Mouse (Mus musculus): ENCODE measurements at regions not wholly inside any gene's neighbourhood (a gene's known extent, or its start where the extent isn't known, plus 50 kb on each side); places are given as distances from the start of the nearest gene placed in this dataset.

GRCm38 (mm10) chr11:44012314-44012713, 111.3 kb upstream of the Adra1b start:
- Histone ChIP-seq H3K4me2 (ENCODE audit: low read depth, low read length) (no peak overlapping the region), H3K9me3 (ENCODE audit: control insufficient read depth, low read length) (no peaks in the 10 kb centered on the region), H3K27me3 (ENCODE audit: control insufficient read depth, insufficient read depth, low read length) (no peaks in the 10 kb centered on the region), H3K9ac (replicated peaks; ENCODE audit: low read depth, low read length) (no peak overlapping the region), H3K27ac (ENCODE audit: low read depth, low read length) (no peak overlapping the region), H3K4me3 (ENCODE audit: low read depth, low read length) (no peak overlapping the region), H3K36me3 (ENCODE audit: control insufficient read depth, insufficient read depth, low read length) (no peaks in the 10 kb centered on the region), H3K4me1 (ENCODE audit: control insufficient read depth, insufficient read depth, low read length) (no peaks in the 10 kb centered on the region)
- no peak for ATAC-seq (ENCODE audit: low read depth)
- 80% methylated on average over 5 of the region's 5 CpGs for WGBS

DNA sequence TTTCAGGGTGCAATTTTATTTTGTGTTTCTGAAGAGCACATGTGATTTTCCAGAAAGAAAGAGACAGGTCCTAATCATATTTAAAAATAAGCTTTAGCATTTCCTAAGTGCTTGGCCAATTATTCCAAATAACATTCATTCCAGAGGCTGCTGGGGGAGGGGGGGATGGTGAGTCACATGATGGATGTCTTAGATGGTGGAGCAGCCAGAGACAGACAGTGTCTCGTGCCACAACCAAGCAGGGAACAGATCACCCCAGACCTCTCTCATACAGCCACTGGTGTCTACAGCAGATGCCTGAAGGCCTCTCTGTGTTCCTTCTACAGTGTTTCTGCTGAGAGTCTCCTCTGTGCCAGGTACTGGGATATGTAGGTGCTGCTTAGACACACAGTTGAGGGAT, 112.8 kb upstream of the Adra1b start:
- 61% methylated on average over 1 of the region's 1 CpGs for WGBS
- Histone ChIP-seq H3K4me3 (ENCODE audit: low read depth, low read length) (no peak overlapping the region), H3K27me3 (ENCODE audit: control insufficient read depth, insufficient read depth, low read length) (no peaks in the 10 kb centered on the region), H3K27ac (ENCODE audit: low read depth, low read length) (no peak overlapping the region), H3K9me3 (ENCODE audit: control insufficient read depth, low read length) (no peaks in the 10 kb centered on the region), H3K4me1 (ENCODE audit: control insufficient read depth, insufficient read depth, low read length) (no peaks in the 10 kb centered on the region), H3K9ac (replicated peaks; ENCODE audit: low read depth, low read length) (no peak overlapping the region), H3K4me2 (ENCODE audit: low read depth, low read length) (no peak overlapping the region), H3K36me3 (ENCODE audit: control insufficient read depth, insufficient read depth, low read length) (no peaks in the 10 kb centered on the region)
- no peak for ATAC-seq (ENCODE audit: low read depth)

GRCm38 (mm10) chr11:44021638-44022037, 120.6 kb upstream of the Adra1b start:
- Histone ChIP-seq H3K4me2 (ENCODE audit: low read depth, low read length) (no peak overlapping the region), H3K9ac (replicated peaks; ENCODE audit: low read depth, low read length) (no peak overlapping the region), H3K27me3 (ENCODE audit: control insufficient read depth, insufficient read depth, low read length) (no peaks in the 10 kb centered on the region), H3K4me1 (ENCODE audit: control insufficient read depth, insufficient read depth, low read length) (no peaks in the 10 kb centered on the region), H3K4me3 (ENCODE audit: low read depth, low read length) (no peak overlapping the region), H3K9me3 (ENCODE audit: control insufficient read depth, low read length) (no peaks in the 10 kb centered on the region), H3K27ac (ENCODE audit: low read depth, low read length) (no peak overlapping the region), H3K36me3 (ENCODE audit: control insufficient read depth, insufficient read depth, low read length) (no peaks in the 10 kb centered on the region)
- no peak for ATAC-seq (ENCODE audit: low read depth)
- 66% methylated on average over 4 of the region's 4 CpGs for WGBS

- H3K4me3 ChIP-seq (ENCODE audit: low read depth, low read length) = no peak overlapping the region
- H3K4me2 ChIP-seq (ENCODE audit: low read depth, low read length) = no peak overlapping the region
- H3K9ac ChIP-seq (replicated peaks; ENCODE audit: low read depth, low read length) = no peak overlapping the region
- no peaks in the 10 kb centered on the region for H3K27me3 ChIP-seq (ENCODE audit: control insufficient read depth, insufficient read depth, low read length)
- H3K27ac ChIP-seq (ENCODE audit: low read depth, low read length) = no peak overlapping the region
- ATAC-seq (ENCODE audit: low read depth) = no peak
- no peaks in the 10 kb centered on the region for H3K36me3 ChIP-seq (ENCODE audit: control insufficient read depth, insufficient read depth, low read length)
- H3K9me3 ChIP-seq (ENCODE audit: control insufficient read depth, low read length) = no peaks in the 10 kb centered on the region
- no peaks in the 10 kb centered on the region for H3K4me1 ChIP-seq (ENCODE audit: control insufficient read depth, insufficient read depth, low read length)
- WGBS = 84% methylated on average over 3 of the region's 3 CpGs
Measured at GRCm38 (mm10) chr11:44027046-44027445, 126.0 kb upstream of the Adra1b start.

- Histone ChIP-seq H3K4me3 (ENCODE audit: low read depth, low read length) (no peak overlapping the region), H3K9ac (replicated peaks; ENCODE audit: low read depth, low read length) (no peak overlapping the region), H3K27me3 (ENCODE audit: control insufficient read depth, insufficient read depth, low read length) (no peaks in the 10 kb centered on the region), H3K4me2 (ENCODE audit: low read depth, low read length) (no peak overlapping the region), H3K36me3 (ENCODE audit: control insufficient read depth, insufficient read depth, low read length) (no peaks in the 10 kb centered on the region), H3K27ac (ENCODE audit: low read depth, low read length) (no peak overlapping the region), H3K9me3 (ENCODE audit: control insufficient read depth, low read length) (no peaks in the 10 kb centered on the region), H3K4me1 (ENCODE audit: control insufficient read depth, insufficient read depth, low read length) (no peaks in the 10 kb centered on the region)
- no peak for ATAC-seq (ENCODE audit: low read depth)
- 4% methylated on average over 2 of the region's 2 CpGs for WGBS
Measured at GRCm38 (mm10) chr11:44046083-44046482, 145.1 kb upstream of the Adra1b start.

GRCm38 (mm10) chr11:44049253-44049976, 148.4 kb upstream of the Adra1b start:
- no peak overlapping the region for H3K27ac ChIP-seq (ENCODE audit: low read depth, low read length)
- no peaks in the 10 kb centered on the region for H3K4me1 ChIP-seq (ENCODE audit: control insufficient read depth, insufficient read depth, low read length)
- ATAC-seq (ENCODE audit: low read depth) = no peak
- no peaks in the 10 kb centered on the region for H3K9me3 ChIP-seq (ENCODE audit: control insufficient read depth, low read length)
- WGBS = 78% methylated on average over 5 of the region's 5 CpGs
- H3K4me2 ChIP-seq (ENCODE audit: low read depth, low read length) = no peak overlapping the region
- no peak overlapping the region for H3K9ac ChIP-seq (replicated peaks; ENCODE audit: low read depth, low read length)
- no peaks in the 10 kb centered on the region for H3K36me3 ChIP-seq (ENCODE audit: control insufficient read depth, insufficient read depth, low read length)
- H3K4me3 ChIP-seq (ENCODE audit: low read depth, low read length) = no peak overlapping the region
- H3K27me3 ChIP-seq (ENCODE audit: control insufficient read depth, insufficient read depth, low read length) = no peaks in the 10 kb centered on the region

GRCm38 (mm10) chr11:44052481-44052880, 151.5 kb upstream of the Adra1b start:
- no peaks in the 10 kb centered on the region for H3K27me3 ChIP-seq (ENCODE audit: control insufficient read depth, insufficient read depth, low read length)
- no peak overlapping the region for H3K4me3 ChIP-seq (ENCODE audit: low read depth, low read length)
- no peaks in the 10 kb centered on the region for H3K9me3 ChIP-seq (ENCODE audit: control insufficient read depth, low read length)
- no peak overlapping the region for H3K27ac ChIP-seq (ENCODE audit: low read depth, low read length)
- no peaks in the 10 kb centered on the region for H3K36me3 ChIP-seq (ENCODE audit: control insufficient read depth, insufficient read depth, low read length)
- WGBS = 95% methylated on average over 5 of the region's 5 CpGs
- no peak for ATAC-seq (ENCODE audit: low read depth)
- no peaks in the 10 kb centered on the region for H3K4me1 ChIP-seq (ENCODE audit: control insufficient read depth, insufficient read depth, low read length)
- H3K4me2 ChIP-seq (ENCODE audit: low read depth, low read length) = no peak overlapping the region
- H3K9ac ChIP-seq (replicated peaks; ENCODE audit: low read depth, low read length) = no peak overlapping the region

- no peaks in the 10 kb centered on the region for H3K9me3 ChIP-seq (ENCODE audit: control insufficient read depth, low read length)
- H3K4me2 ChIP-seq (ENCODE audit: low read depth, low read length) = no peak overlapping the region
- H3K4me3 ChIP-seq (ENCODE audit: low read depth, low read length) = no peak overlapping the region
- no peaks in the 10 kb centered on the region for H3K27me3 ChIP-seq (ENCODE audit: control insufficient read depth, insufficient read depth, low read length)
- no peak for ATAC-seq (ENCODE audit: low read depth)
- no peak overlapping the region for H3K27ac ChIP-seq (ENCODE audit: low read depth, low read length)
- H3K36me3 ChIP-seq (ENCODE audit: control insufficient read depth, insufficient read depth, low read length) = no peaks in the 10 kb centered on the region
- H3K4me1 ChIP-seq (ENCODE audit: control insufficient read depth, insufficient read depth, low read length) = no peaks in the 10 kb centered on the region
- 90% methylated on average over 1 of the region's 1 CpGs for WGBS
- H3K9ac ChIP-seq (replicated peaks; ENCODE audit: low read depth, low read length) = no peak overlapping the region
Measured at GRCm38 (mm10) chr11:44062446-44062845, 161.4 kb upstream of the Adra1b start.

GRCm38 (mm10) chr11:44066176-44066575, 165.2 kb upstream of the Adra1b start:
- ATAC-seq (ENCODE audit: low read depth) = no peak
- no peaks in the 10 kb centered on the region for H3K9me3 ChIP-seq (ENCODE audit: control insufficient read depth, low read length)
- no peak overlapping the region for H3K4me3 ChIP-seq (ENCODE audit: low read depth, low read length)
- no peak overlapping the region for H3K4me2 ChIP-seq (ENCODE audit: low read depth, low read length)
- no peaks in the 10 kb centered on the region for H3K4me1 ChIP-seq (ENCODE audit: control insufficient read depth, insufficient read depth, low read length)
- H3K36me3 ChIP-seq (ENCODE audit: control insufficient read depth, insufficient read depth, low read length) = no peaks in the 10 kb centered on the region
- H3K27ac ChIP-seq (ENCODE audit: low read depth, low read length) = no peak overlapping the region
- H3K27me3 ChIP-seq (ENCODE audit: control insufficient read depth, insufficient read depth, low read length) = no peaks in the 10 kb centered on the region
- H3K9ac ChIP-seq (replicated peaks; ENCODE audit: low read depth, low read length) = no peak overlapping the region
- WGBS = 95% methylated on average over 2 of the region's 2 CpGs

Measured in neural tube, embryonic 14.5 days (tissue).